Mouse (Mus musculus): ENCODE results near the gene Patl1. TPM values are rescaled to one million over a fixed set of nuclear protein-coding genes. Genes with fewer than 3 reads are reported as not detected.
"Not testable (repeated sequence)": the region's sequence is repeated elsewhere in the genome, so short reads cannot be mapped to it uniquely, and the experiment has no call there.

The Patl1 gene
- polyA plus RNA-seq, 1 experiment from 2014 or later = 18.3 TPM

- no peaks in the 10 kb centered on the region for H3K27me3 ChIP-seq (ENCODE audit: control insufficient read depth, insufficient read depth, low read length)
- H3K9ac ChIP-seq (replicated peaks; ENCODE audit: low read depth, low read length) = no peak overlapping the region
- no peak overlapping the region for H3K4me3 ChIP-seq (ENCODE audit: low read depth, low read length)
- WGBS = 92% methylated on average over 4 of the region's 4 CpGs
- H3K9me3 ChIP-seq (ENCODE audit: control insufficient read depth, low read length) = no peaks in the 10 kb centered on the region
- ATAC-seq (ENCODE audit: low read depth) = no peak
- peaks cover 83% of the 10 kb centered on the region for H3K36me3 ChIP-seq (ENCODE audit: control insufficient read depth, insufficient read depth, low read length)
- no peak overlapping the region for H3K27ac ChIP-seq (ENCODE audit: low read depth, low read length)
- no peaks in the 10 kb centered on the region for H3K4me1 ChIP-seq (ENCODE audit: control insufficient read depth, insufficient read depth, low read length)
- H3K4me2 ChIP-seq (ENCODE audit: low read depth, low read length) = no peak overlapping the region
These were observed 63.5 kb downstream of the Patl1 start for GRCm38 (mm10) chr19:11975683-11976082.

DNA sequence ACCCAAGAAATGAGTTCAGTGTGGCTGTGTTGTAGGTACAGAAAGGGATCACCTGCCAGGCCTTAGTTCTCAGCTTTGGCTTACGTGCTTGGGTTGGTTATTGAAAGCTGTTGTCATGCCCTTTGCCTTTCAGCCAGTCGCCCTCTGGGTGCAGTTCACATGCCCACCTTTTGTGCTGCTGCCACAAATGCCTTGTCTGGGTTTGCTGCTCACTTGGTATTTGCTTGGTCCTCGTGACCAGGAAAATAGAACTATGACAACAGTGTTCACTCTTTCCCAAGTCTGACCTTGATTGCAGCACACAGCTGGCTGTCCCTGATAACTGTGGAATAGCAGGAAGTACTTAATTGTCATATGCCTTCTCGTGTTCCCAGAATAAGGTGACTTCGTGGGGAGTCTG, 65.2 kb downstream of the Patl1 start:
- ATAC-seq (ENCODE audit: low read depth) = no peak
- WGBS = 90% methylated on average over 5 of the region's 5 CpGs
- peaks cover 79% of the 10 kb centered on the region for H3K36me3 ChIP-seq (ENCODE audit: control insufficient read depth, insufficient read depth, low read length)

GRCm38 (mm10) chr19:11980471-11980870, 68.3 kb downstream of the Patl1 start:
- Histone ChIP-seq H3K4me1 (ENCODE audit: control insufficient read depth, insufficient read depth, low read length) (no peaks in the 10 kb centered on the region), H3K9ac (replicated peaks; ENCODE audit: low read depth, low read length) (no peak overlapping the region), H3K27ac (ENCODE audit: low read depth, low read length) (no peak overlapping the region), H3K9me3 (ENCODE audit: control insufficient read depth, low read length) (no peaks in the 10 kb centered on the region), H3K4me2 (ENCODE audit: low read depth, low read length) (no peak overlapping the region), H3K27me3 (ENCODE audit: control insufficient read depth, insufficient read depth, low read length) (no peaks in the 10 kb centered on the region), H3K4me3 (ENCODE audit: low read depth, low read length) (no peak overlapping the region), H3K36me3 (ENCODE audit: control insufficient read depth, insufficient read depth, low read length) (peaks cover 64% of the 10 kb centered on the region)
- WGBS = 93% methylated on average over 4 of the region's 4 CpGs
- ATAC-seq (ENCODE audit: low read depth) = no peak

More for the DNA sequence above, 65.2 kb downstream of the Patl1 start:
- no peak overlapping the region for H3K27ac ChIP-seq (ENCODE audit: low read depth, low read length)
- no peak overlapping the region for H3K4me3 ChIP-seq (ENCODE audit: low read depth, low read length)
- no peaks in the 10 kb centered on the region for H3K9me3 ChIP-seq (ENCODE audit: control insufficient read depth, low read length)
- H3K27me3 ChIP-seq (ENCODE audit: control insufficient read depth, insufficient read depth, low read length) = no peaks in the 10 kb centered on the region
- H3K9ac ChIP-seq (replicated peaks; ENCODE audit: low read depth, low read length) = no peak overlapping the region
- H3K4me1 ChIP-seq (ENCODE audit: control insufficient read depth, insufficient read depth, low read length) = no peaks in the 10 kb centered on the region
- no peak overlapping the region for H3K4me2 ChIP-seq (ENCODE audit: low read depth, low read length)

- not testable (repeated sequence) for H3K4me2 ChIP-seq (ENCODE audit: low read depth, low read length); H3K9me3 ChIP-seq (ENCODE audit: control insufficient read depth, low read length); ATAC-seq (ENCODE audit: low read depth); H3K9ac ChIP-seq (replicated peaks; ENCODE audit: low read depth, low read length); H3K4me1 ChIP-seq (ENCODE audit: control insufficient read depth, insufficient read depth, low read length); H3K27ac ChIP-seq (ENCODE audit: low read depth, low read length); H3K4me3 ChIP-seq (ENCODE audit: low read depth, low read length); H3K27me3 ChIP-seq (ENCODE audit: control insufficient read depth, insufficient read depth, low read length)
- WGBS = 85% methylated on average over 5 of the region's 5 CpGs
- H3K36me3 ChIP-seq (ENCODE audit: control insufficient read depth, insufficient read depth, low read length) = peaks cover 75% of the 10 kb centered on the region
These were observed 72.4 kb downstream of the Patl1 start for GRCm38 (mm10) chr19:11984614-11985013.

DNA sequence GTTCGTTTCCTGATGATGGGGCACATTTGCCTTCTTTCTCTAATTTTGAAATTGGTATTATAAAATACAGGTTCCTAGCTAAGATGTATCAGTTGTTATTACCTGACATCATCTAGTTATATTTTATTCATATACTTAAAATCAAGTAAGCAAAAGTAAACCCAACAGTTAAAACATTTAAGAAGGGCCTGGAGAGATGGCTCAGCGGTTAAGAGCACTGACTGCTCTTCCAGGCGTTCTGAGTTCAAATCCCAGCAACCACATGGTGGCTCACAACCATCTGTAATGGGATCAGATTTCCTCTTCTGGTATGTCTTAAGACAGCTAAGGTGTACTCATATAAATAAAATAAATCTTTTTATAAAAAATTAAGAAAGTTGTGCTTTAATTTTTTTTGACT, 75.6 kb downstream of the Patl1 start:
- H3K27me3 ChIP-seq (ENCODE audit: control insufficient read depth, insufficient read depth, low read length) = no peaks in the 10 kb centered on the region
- no peak for ATAC-seq (ENCODE audit: low read depth)
- H3K36me3 ChIP-seq (ENCODE audit: control insufficient read depth, insufficient read depth, low read length) = peaks cover 76% of the 10 kb centered on the region
- H3K9me3 ChIP-seq (ENCODE audit: control insufficient read depth, low read length) = no peaks in the 10 kb centered on the region
- no peak overlapping the region for H3K27ac ChIP-seq (ENCODE audit: low read depth, low read length)
- H3K4me3 ChIP-seq (ENCODE audit: low read depth, low read length) = no peak overlapping the region
- 90% methylated on average over 3 of the region's 3 CpGs for WGBS
- no peak overlapping the region for H3K9ac ChIP-seq (replicated peaks; ENCODE audit: low read depth, low read length)
- H3K4me2 ChIP-seq (ENCODE audit: low read depth, low read length) = no peak overlapping the region
- no peaks in the 10 kb centered on the region for H3K4me1 ChIP-seq (ENCODE audit: control insufficient read depth, insufficient read depth, low read length)

GRCm38 (mm10) chr19:11989334-11989733, 77.1 kb downstream of the Patl1 start:
- 96% methylated on average over 7 of the region's 7 CpGs for WGBS
- Histone ChIP-seq H3K4me3 (ENCODE audit: low read depth, low read length) (no peak overlapping the region), H3K36me3 (ENCODE audit: control insufficient read depth, insufficient read depth, low read length) (peaks cover 75% of the 10 kb centered on the region), H3K9me3 (ENCODE audit: control insufficient read depth, low read length) (no peaks in the 10 kb centered on the region), H3K9ac (replicated peaks; ENCODE audit: low read depth, low read length) (no peak overlapping the region), H3K4me1 (ENCODE audit: control insufficient read depth, insufficient read depth, low read length) (no peaks in the 10 kb centered on the region), H3K4me2 (ENCODE audit: low read depth, low read length) (no peak overlapping the region), H3K27me3 (ENCODE audit: control insufficient read depth, insufficient read depth, low read length) (no peaks in the 10 kb centered on the region), H3K27ac (ENCODE audit: low read depth, low read length) (no peak overlapping the region)
- ATAC-seq (ENCODE audit: low read depth) = no peak

- Histone ChIP-seq H3K36me3 (ENCODE audit: control insufficient read depth, insufficient read depth, low read length) (peaks cover 59% of the 10 kb centered on the region), H3K9ac (replicated peaks; ENCODE audit: low read depth, low read length) (no peak overlapping the region), H3K27me3 (ENCODE audit: control insufficient read depth, insufficient read depth, low read length) (no peaks in the 10 kb centered on the region), H3K27ac (ENCODE audit: low read depth, low read length) (no peak overlapping the region), H3K4me2 (ENCODE audit: low read depth, low read length) (no peak overlapping the region), H3K4me3 (ENCODE audit: low read depth, low read length) (no peak overlapping the region), H3K4me1 (ENCODE audit: control insufficient read depth, insufficient read depth, low read length) (no peaks in the 10 kb centered on the region), H3K9me3 (ENCODE audit: control insufficient read depth, low read length) (no peaks in the 10 kb centered on the region)
- no peak for ATAC-seq (ENCODE audit: low read depth)
- 96% methylated on average over 9 of the region's 9 CpGs for WGBS
These were observed 79.8 kb downstream of the Patl1 start for GRCm38 (mm10) chr19:11992034-11992433.

DNA sequence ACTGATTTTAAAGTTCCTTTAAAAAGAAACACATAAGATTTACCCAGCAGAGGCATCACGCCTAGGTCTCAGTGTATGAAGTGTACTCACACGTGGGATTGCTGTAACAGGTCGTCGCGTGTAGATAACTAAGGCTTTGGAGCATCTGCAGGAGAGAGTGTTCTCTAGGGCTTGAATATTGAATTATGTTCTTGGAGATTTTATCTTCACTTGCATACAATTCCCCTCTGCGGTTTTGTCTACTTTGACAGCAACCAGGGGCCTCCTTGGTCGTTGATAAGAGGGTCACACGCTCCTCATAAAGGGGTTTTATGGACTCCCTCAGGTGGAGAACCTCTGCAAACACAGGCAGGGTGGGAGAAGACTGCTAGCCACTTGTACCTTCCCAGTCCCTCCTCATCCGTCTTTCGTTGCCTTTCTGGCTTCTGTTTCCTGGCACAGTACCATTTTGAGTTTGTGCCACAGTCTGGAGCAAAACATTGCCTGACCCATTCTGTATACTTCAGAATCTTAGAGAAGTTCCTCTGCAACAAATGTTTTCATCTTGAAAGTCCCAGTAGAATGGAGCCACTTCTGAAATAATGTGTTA, 80.3 kb downstream of the Patl1 start:
- no peaks in the 10 kb centered on the region for H3K4me1 ChIP-seq (ENCODE audit: control insufficient read depth, insufficient read depth, low read length)
- no peak overlapping the region for H3K27ac ChIP-seq (ENCODE audit: low read depth, low read length)
- no peak overlapping the region for H3K4me3 ChIP-seq (ENCODE audit: low read depth, low read length)
- no peak for ATAC-seq (ENCODE audit: low read depth)
- H3K27me3 ChIP-seq (ENCODE audit: control insufficient read depth, insufficient read depth, low read length) = no peaks in the 10 kb centered on the region
- 93% methylated on average over 10 of the region's 10 CpGs for WGBS
- H3K9me3 ChIP-seq (ENCODE audit: control insufficient read depth, low read length) = no peaks in the 10 kb centered on the region
- peaks cover 56% of the 10 kb centered on the region for H3K36me3 ChIP-seq (ENCODE audit: control insufficient read depth, insufficient read depth, low read length)
- H3K4me2 ChIP-seq (ENCODE audit: low read depth, low read length) = no peak overlapping the region
- H3K9ac ChIP-seq (replicated peaks; ENCODE audit: low read depth, low read length) = no peak overlapping the region
